Mouse (Mus musculus) embryonic facial prominence, embryonic 13.5 days (tissue): ENCODE data around the gene Fam133b. TPM values are rescaled to one million over a fixed set of nuclear protein-coding genes. Genes with fewer than 3 reads are reported as not detected.
"Not testable (repeated sequence)": the region's sequence is repeated elsewhere in the genome, so short reads cannot be mapped to it uniquely, and the experiment has no call there.

ENCODE experiments used
- ATAC-seq: fragments of 200-750 bp; cut with Nextera tagmentation; 2 replicates; pipeline ENCODE4 v1.8.0; 2017; ENCODE audit warnings: low read depth; ENCODE audit not compliant: insufficient number of reproducible peaks, insufficient read depth, low FRiP score, low TSS enrichment
- H3K27ac ChIP-seq: fragments of 300-500 bp; sonication (generic); 2 replicates; pipeline ENCODE4 v1.5.1; 2015; ENCODE audit warnings: moderate library complexity, mild to moderate bottlenecking, inconsistent platforms
- H3K27me3 ChIP-seq: fragments of 300-500 bp; sonication (generic); 2 replicates; pipeline ENCODE4 v1.6.1; 2015; ENCODE audit warnings: mild to moderate bottlenecking, inconsistent platforms
- H3K36me3 ChIP-seq: fragments of 300-500 bp; sonication (generic); 2 replicates; pipeline ENCODE4 v1.6.1; 2015; ENCODE audit warnings: mild to moderate bottlenecking, inconsistent platforms
- H3K4me1 ChIP-seq: fragments of 300-500 bp; sonication (generic); 2 replicates; pipeline ENCODE4 v1.6.1; 2015; ENCODE audit warnings: inconsistent platforms
- H3K4me2 ChIP-seq: fragments of 300-500 bp; sonication (generic); 2 replicates; pipeline ENCODE4 v1.6.1; 2015; ENCODE audit warnings: moderate library complexity, mild to moderate bottlenecking, inconsistent platforms
- H3K4me3 ChIP-seq: fragments of 300-500 bp; sonication (generic); 2 replicates; pipeline ENCODE4 v1.5.1; 2015; ENCODE audit warnings: mild to moderate bottlenecking, inconsistent platforms
- H3K9ac ChIP-seq: fragments of 300-500 bp; sonication (generic); 2 replicates; pipeline ENCODE4 v1.6.1; 2015; ENCODE audit warnings: mild to moderate bottlenecking, inconsistent platforms
- H3K9me3 ChIP-seq: fragments of 300-500 bp; sonication (generic); 2 replicates; pipeline ENCODE4 v1.6.1; 2016; ENCODE audit warnings: inconsistent platforms
- WGBS: fragments of 180-500 bp; shearing (Covaris S2); methylation state at CpG from one replicate; pipeline ENCODE4 v1.1.7; 2015; ENCODE audit warnings: mixed read lengths; 5-methylcytosine and 5-hydroxymethylcytosine counted together
- polyA plus RNA-seq: library from polyadenylated mRNA; unstranded; fragments of >200 nt; fragmentation: Nextera tagmentation; extraction: Ambion mirVana; gene quantifications from 2 replicates; pipeline ENCODE4 v1.2.1, GENCODE M21; 2015

Gene Fam133b
- polyA plus RNA-seq, 1 experiment from 2014 or later, result 39.1 TPM

GRCm38 (mm10) chr5:3611835-3612234 lies 68.2 kb downstream of the Fam133b start:
- ATAC-seq, H3K4me2 ChIP-seq, H3K4me1 ChIP-seq, H3K9ac ChIP-seq, H3K9me3 ChIP-seq, H3K27me3 ChIP-seq, H3K4me3 ChIP-seq, H3K27ac ChIP-seq: not testable (repeated sequence)
- peaks cover 55% of the 10 kb centered on the region for H3K36me3 ChIP-seq
- WGBS, result 89% methylated on average over 2 of the region's 2 CpGs

Other genes with a start within 250 kb of the Fam133b start
- gene Cdk6, start 202.3 kb upstream of the Fam133b start, polyA plus RNA-seq, result 32.4 and 34.5 TPM in 2 replicates
- 3.5 and 4.5 TPM in 2 replicates for gene 1700109H08Rik, start 27.7 kb downstream of the Fam133b start, polyA plus RNA-seq
- gene Pex1, start 52.2 kb downstream of the Fam133b start, polyA plus RNA-seq, result 22.9 and 24.2 TPM in 2 replicates
- 14.4 and 18.1 TPM in 2 replicates for gene Rbm48, start 52.8 kb downstream of the Fam133b start, polyA plus RNA-seq
- gene Tmbim7, start 107.3 kb downstream of the Fam133b start, polyA plus RNA-seq, result not detected in 2 replicates
- gene Gatad1, start 113.4 kb downstream of the Fam133b start, polyA plus RNA-seq, result 59.4 and 68.3 TPM in 2 replicates